Mouse (Mus musculus) cerebellum, adult 2 months (tissue): ENCODE data around the gene Gm12830. TPM values are rescaled to one million over a fixed set of nuclear protein-coding genes. Genes with fewer than 3 reads are reported as not detected.

Experiments used
- DNase-seq, 2 experiments: peaks; one replicate each; pipeline ENCODE4 v3.0.0; 2021
- H3K27ac ChIP-seq: fragments of 200-500 bp; 2 replicates; pipeline ENCODE4 v1.5.1; 2012; ENCODE audit warnings: low read length, control low read depth, inconsistent platforms; ENCODE audit not compliant: insufficient read depth
- H3K27me3 ChIP-seq: fragments of 200-500 bp; 2 replicates; pipeline ENCODE4 v1.6.1; 2012; ENCODE audit warnings: inconsistent platforms, mild to moderate bottlenecking, low read length, moderate library complexity; ENCODE audit not compliant: control insufficient read depth, insufficient read depth
- H3K4me1 ChIP-seq: fragments of 200-500 bp; 2 replicates; pipeline ENCODE4 v1.6.1; 2011; ENCODE audit warnings: low read length; ENCODE audit not compliant: control insufficient read depth, insufficient read depth
- H3K4me3 ChIP-seq: fragments of 200-500 bp; replicated peaks from 2 replicates; pipeline ENCODE3; 2011; ENCODE audit warnings: mild to moderate bottlenecking, low read depth, low read length, control low read depth; ENCODE audit not compliant: insufficient read depth
- CTCF ChIP-seq: fragments of 200-500 bp; IDR thresholded peaks from 2 replicates; pipeline ENCODE4 v1.5.1; 2011; ENCODE audit warnings: low read depth, mild to moderate bottlenecking, control low read depth, low read length, moderate library complexity, borderline replicate concordance; ENCODE audit not compliant: insufficient read depth
- POLR2A ChIP-seq: fragments of 200-500 bp; IDR thresholded peaks from 2 replicates; pipeline ENCODE4 v1.6.1; 2011; ENCODE audit warnings: low read length, control low read depth, borderline replicate concordance; ENCODE audit not compliant: insufficient read depth
- WGBS: fragments of 180-500 bp; shearing (Covaris S2); methylation state at CpG from one replicate; pipeline ENCODE4 v1.1.7; 2018; 5-methylcytosine and 5-hydroxymethylcytosine counted together
- polyA plus RNA-seq: library from polyadenylated mRNA; depleted of rRNA; stranded (reverse); fragments of >200 nt; gene quantifications from 2 replicates; pipeline ENCODE4 v1.2.3, GENCODE M21; 2012

Gene Gm12830
- polyA plus RNA-seq, 1 experiment: not detected

DNA sequence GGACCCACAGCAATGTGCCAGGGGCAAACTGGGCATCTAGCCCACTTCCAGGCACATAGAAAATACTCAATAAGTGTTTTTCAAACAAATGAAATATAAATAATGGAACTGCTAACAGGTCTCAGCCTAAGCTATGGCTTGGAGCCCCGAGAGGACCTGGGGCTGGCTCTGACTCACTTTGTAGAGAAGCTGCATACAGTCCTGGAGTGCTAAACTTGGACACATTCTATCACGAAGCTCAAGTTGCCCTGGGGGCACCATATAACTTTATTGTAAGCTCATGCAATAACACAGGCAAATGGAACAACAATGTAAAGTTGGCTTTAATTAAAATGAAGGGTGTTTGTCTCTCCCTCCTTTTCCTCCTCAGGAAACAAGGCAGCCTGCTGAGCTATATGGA is 32.4 kb downstream of the Gm12830 start:
- Histone ChIP-seq H3K4me3 (no peak overlapping the region), H3K4me1 (no peaks in the 10 kb centered on the region), H3K27me3 (no peaks in the 10 kb centered on the region), H3K27ac (no peak overlapping the region)
- WGBS: 71% methylated on average over 2 of the region's 2 CpGs
- TF ChIP-seq POLR2A (no peak), CTCF (no peak)
- no peak for DNase-seq

DNA sequence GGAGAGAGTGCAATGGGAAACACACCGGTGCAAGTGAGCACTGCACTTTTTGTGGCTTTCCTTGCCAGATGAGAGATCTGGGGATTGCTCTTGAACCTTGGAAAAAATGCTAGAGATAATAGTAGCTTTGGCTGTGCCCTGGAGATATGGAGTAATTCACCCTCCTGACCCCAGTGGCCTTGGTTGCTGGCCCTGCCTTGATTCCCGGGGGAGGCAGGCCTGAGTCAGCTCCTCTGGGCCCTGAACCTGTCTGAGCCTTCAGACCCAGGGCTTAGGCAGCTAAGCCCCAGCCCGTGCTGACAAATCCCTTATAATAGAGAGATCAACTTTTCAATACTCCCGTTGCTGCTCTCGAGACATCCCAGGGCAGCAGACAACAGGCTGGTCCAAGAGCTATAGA is 36.9 kb downstream of the Gm12830 start:
- no peak for DNase-seq
- TF ChIP-seq POLR2A: no peak
- no peak for TF ChIP-seq CTCF
- Histone ChIP-seq H3K27ac (no peak overlapping the region), H3K4me1 (no peaks in the 10 kb centered on the region; the same call in 1 of the 2 replicates), H3K27me3 (no peaks in the 10 kb centered on the region), H3K4me3 (no peak overlapping the region)
- 44% methylated on average over 5 of the region's 5 CpGs for WGBS

DNA sequence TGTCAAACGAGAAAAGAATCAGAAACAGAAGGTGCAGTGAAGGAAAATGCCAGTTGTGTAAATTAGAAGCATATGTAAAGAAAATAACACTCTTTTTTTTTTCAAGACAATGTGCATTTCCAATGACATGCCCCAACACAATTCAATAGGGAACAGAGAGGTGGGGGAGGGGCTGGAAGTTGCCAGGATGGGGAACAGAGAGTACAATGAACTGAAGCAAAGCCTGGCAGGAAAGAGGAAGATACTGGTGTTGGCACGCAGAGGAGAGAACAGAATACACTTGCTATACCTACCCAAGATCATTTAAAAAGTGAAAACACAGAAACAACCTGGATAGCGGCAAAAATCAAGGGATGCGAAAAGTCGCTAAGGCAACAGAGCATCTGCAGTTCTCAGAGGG is 41.6 kb downstream of the Gm12830 start:
- DNase-seq: no peak
- Histone ChIP-seq H3K27me3 (no peaks in the 10 kb centered on the region), H3K27ac (no peak overlapping the region), H3K4me3 (no peak overlapping the region), H3K4me1 (no peaks in the 10 kb centered on the region; the same call in 1 of the 2 replicates)
- WGBS: 79% methylated on average over 5 of the region's 5 CpGs
- TF ChIP-seq POLR2A (no peak), CTCF (no peak)

DNA sequence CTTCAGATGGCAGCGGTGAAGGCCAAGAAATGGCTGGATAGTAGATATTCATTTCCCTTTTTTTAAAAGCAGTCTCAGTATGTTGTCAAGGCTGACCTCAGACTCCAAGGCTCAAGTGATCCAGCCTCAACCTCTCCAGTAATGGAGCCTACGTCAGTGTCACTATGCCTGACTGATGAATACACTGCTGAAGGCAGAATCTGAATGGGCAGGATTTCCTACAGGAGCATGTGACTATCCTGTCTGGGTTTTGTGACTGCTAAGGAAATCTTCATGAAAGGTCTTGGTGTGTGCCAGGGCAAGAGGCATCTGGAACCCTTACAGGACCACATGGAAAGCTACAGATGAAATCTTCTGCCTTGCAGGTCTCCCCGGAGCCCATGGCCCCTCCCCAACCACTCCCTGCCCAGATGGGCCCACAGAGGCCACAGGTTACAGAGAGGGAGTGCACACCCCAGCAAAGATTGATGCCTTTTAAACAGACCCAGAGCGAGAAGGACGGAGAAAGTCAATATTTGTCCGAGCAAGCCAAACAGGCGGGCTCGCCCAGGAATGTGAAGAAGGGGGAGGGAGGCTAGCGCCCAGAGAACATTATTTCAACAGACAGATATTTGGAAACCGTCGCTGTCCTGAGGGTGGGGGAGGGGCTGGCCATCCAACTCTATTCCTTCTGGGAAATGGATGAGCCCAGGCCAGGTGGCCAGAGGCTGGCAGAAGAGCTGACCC is 48.4 kb downstream of the Gm12830 start:
- DNase-seq: no peak
- Histone ChIP-seq H3K4me3 (no peak overlapping the region), H3K4me1 (no peaks in the 10 kb centered on the region), H3K27me3 (no peaks in the 10 kb centered on the region), H3K27ac (no peak overlapping the region)
- WGBS: 29% methylated on average over 11 of the region's 11 CpGs
- no peak for TF ChIP-seq POLR2A
- TF ChIP-seq CTCF: no peak

DNA sequence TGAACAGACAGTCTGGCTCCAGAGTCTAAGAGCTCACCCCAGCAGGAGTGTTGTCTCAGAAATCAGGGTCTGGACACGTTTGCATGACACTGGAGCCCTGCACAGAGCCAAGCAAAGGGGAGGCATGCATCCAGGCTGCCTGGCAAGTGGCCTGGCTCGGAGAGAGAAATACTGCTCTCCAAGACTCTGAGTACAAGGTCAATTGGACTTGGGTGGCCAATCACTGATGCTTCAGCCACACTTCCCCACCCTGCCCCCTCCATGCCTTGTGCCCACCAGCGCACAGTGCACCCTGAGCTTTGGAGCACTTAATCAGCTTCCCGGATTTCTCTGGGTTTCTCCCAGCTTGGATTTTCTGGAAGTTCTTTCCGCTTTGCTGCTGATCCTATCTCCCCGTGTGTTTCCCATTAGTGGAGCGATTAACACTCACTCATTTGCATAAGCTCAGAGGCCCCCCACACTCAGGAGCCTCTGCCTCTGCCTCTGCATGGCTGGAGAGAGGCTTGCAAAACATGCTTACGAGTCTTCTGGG is 55.0 kb downstream of the Gm12830 start:
- WGBS: 10% methylated on average over 8 of the region's 8 CpGs
- no peak for TF ChIP-seq CTCF
- TF ChIP-seq POLR2A: no peak
- H3K27ac ChIP-seq: no peak overlapping the region
- no peak overlapping the region for H3K4me3 ChIP-seq
- H3K27me3 ChIP-seq: no peaks in the 10 kb centered on the region
- DNase-seq: no peak
- no peaks in the 10 kb centered on the region for H3K4me1 ChIP-seq

DNA sequence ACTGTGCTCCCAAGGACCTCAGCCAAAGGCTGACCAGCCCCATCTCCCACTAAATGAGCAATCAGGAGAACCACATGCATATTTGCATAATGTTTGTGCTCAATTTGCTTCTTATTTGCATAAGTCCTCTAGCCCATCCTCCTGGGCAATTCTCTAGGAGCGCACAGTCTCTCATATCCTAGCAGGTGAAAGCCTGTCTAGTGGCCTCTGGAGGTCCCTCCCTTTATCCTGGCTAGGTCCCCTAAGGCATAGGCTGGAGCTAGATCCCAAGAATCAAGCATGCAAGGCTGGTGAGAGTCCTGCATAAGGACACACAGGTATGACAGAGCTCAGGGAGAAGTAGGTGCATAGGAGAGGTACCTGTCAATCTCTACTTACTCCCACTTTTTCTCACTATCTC is 60.7 kb downstream of the Gm12830 start:
- TF ChIP-seq POLR2A (no peak), CTCF (no peak)

DNA sequence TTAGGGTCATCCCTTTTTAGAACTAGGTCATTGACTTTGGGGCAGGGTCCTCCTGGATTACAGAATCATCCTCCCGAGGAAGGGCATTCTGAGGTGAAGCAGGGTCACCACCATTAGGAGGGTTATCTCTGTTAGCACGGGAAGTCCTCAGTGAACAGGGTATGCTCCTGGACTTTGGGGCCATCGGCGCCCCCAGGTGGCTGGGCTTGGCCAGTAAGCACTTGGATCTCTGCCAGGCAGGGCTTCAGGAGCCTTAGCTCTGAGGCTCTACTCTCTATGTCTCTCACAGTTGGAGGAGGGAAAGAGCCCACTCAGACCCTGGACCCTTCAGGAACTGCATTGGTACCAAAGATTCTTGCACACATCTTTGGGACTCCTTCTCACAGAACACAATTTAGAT is 76.3 kb downstream of the Gm12830 start:
- DNase-seq: no peak
- H3K27me3 ChIP-seq: peaks cover 8% of the 10 kb centered on the region; the same call in 1 of the 2 replicates
- TF ChIP-seq CTCF: no peak
- TF ChIP-seq POLR2A: no peak
- 15% methylated on average over 4 of the region's 4 CpGs for WGBS
- no peaks in the 10 kb centered on the region for H3K4me1 ChIP-seq
- H3K4me3 ChIP-seq: no peak overlapping the region
- H3K27ac ChIP-seq: no peak overlapping the region

More for the DNA sequence above, 60.7 kb downstream of the Gm12830 start:
- Histone ChIP-seq H3K4me3 (no peak overlapping the region), H3K4me1 (no peaks in the 10 kb centered on the region), H3K27ac (no peak overlapping the region), H3K27me3 (no peaks in the 10 kb centered on the region; the same call in 1 of the 2 replicates)
- no peak for DNase-seq
- WGBS: 79% methylated on average over 1 of the region's 1 CpGs

DNA sequence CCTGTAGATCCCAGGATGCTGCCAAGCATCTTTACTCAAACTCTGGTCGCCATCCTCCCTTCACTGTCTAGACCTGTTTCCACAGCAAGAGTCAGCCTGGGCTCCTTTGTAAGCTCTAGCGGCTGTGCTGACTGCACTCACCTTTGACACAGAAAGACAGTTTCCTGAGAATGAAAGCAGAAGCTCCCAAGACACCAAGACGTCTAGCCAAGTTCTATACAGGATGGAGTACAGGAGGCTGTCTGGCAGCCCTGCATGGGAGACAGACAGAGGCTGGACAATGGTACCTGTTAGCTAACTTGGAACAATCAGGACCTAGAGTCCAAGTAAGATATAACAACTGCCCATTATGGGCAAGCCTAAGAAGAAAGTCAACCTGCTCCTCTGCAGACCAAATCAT is 78.4 kb downstream of the Gm12830 start:
- no peak for DNase-seq
- WGBS: 4% methylated on average over 3 of the region's 3 CpGs
- TF ChIP-seq POLR2A (no peak), CTCF (no peak)
- no peaks in the 10 kb centered on the region for H3K4me1 ChIP-seq
- no peak overlapping the region for H3K27ac ChIP-seq
- peaks cover 13% of the 10 kb centered on the region; the same call in 1 of the 2 replicates for H3K27me3 ChIP-seq
- no peak overlapping the region for H3K4me3 ChIP-seq
